Mouse (Mus musculus) lung, postnatal 25 days (tissue): Measurements from ENCODE around the gene Gpr3.
A peak's percentile ranks its signal among the peaks of the same experiment; 100 is the strongest.

ENCODE experiments used
- DNase-seq: peaks from one replicate; pipeline ENCODE4 v3.0.0; 2022; ENCODE audit warnings: low spot score

Gene Gpr3

GRCm38 (mm10) chr4:133170056-133170524 is 42.2 kb downstream of the Gpr3 start:
- DNase-seq = peak; percentile 63

GRCm38 (mm10) chr4:133169237-133170055 is 42.9 kb downstream of the Gpr3 start:
- DNase-seq = peak; percentile 87

GRCm38 (mm10) chr4:133166773-133167172 is 45.6 kb downstream of the Gpr3 start:
- no peak for DNase-seq

- DNase-seq = no peak
Measured at GRCm38 (mm10) chr4:133162196-133162595, 50.1 kb downstream of the Gpr3 start.

GRCm38 (mm10) chr4:133160821-133161220 is 51.5 kb downstream of the Gpr3 start:
- no peak for DNase-seq

- no peak for DNase-seq
Measured at GRCm38 (mm10) chr4:133160211-133160610, 52.1 kb downstream of the Gpr3 start.

- DNase-seq = peak; percentile 40
Measured at GRCm38 (mm10) chr4:133159646-133160045, 52.7 kb downstream of the Gpr3 start.
